Mouse (Mus musculus): Measurements from ENCODE around the gene Mipol1. TPM values are rescaled to one million over a fixed set of nuclear protein-coding genes. Genes with fewer than 3 reads are reported as not detected.

The Mipol1 gene
- polyA plus RNA-seq, 1 experiment from 2014 or later: 4.0 TPM

DNA sequence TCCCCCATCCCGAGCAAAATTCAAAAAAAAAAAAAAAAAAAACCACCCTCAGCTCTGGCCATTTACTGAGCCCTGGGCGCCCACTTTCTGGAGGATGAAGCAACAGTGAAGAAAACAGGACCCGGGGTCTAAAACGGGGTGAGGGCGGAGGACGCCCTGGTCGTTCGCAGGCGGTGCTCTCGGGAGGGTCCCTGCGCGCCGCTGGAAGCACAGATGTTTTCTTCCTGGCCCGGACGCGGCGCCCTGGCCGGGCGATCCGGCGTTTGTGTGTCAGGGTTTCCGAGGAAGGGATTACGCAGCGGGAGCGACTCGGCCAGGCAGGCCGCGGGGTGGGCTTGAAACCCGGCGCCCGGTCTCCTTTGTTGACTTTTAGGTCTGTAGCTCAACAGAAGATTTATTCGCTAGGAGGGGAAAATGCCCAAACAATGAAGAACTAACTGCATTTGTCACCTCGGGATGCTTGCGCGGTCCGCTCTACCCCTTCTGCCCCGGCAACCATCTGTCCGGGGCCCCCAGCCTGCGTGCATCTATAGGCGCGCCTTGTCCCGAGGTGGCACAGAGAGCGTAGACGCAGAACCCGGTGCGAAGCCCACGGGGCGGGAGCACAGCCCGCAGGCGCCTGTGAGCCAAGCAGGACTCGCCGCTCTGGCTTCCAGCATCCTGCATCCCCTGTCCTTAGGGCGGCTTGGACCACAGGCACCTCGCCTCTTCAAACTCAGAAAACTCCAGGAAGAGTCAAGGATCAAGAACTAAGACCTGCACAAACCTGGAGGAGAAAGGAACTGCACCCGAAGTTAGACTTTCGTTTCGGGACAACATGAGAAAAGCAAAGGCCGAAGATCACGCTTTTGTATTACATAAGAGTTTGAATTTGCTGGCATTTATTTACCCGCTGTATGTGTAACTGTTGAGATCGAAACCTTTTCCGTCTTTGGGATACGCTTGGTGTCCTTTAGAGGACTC lies 308.6 kb downstream of the Mipol1 start:
- Histone ChIP-seq H3K4me2 (replicated peaks; ENCODE audit: low read depth) (peak overlapping the region; percentile 74), H3K9me3 (ENCODE audit: control insufficient read depth) (no peaks in the 10 kb centered on the region), H3K27ac (ENCODE audit: low read depth, low read length) (peak overlapping the region; percentile 90), H3K36me3 (ENCODE audit: control insufficient read depth, insufficient read depth) (no peaks in the 10 kb centered on the region; the same call in 1 of the 2 replicates), H3K4me3 (ENCODE audit: low read depth, low read length) (peak overlapping the region; percentile 55), H3K4me1 (replicated peaks; ENCODE audit: control insufficient read depth, insufficient read depth, low read length) (no peaks in the 10 kb centered on the region), H3K27me3 (replicated peaks; ENCODE audit: control insufficient read depth, insufficient read depth, low read length) (peaks cover 47% of the 10 kb centered on the region), H3K9ac (ENCODE audit: low read depth, low read length) (peak overlapping the region; percentile 71)
- peak; percentile 34 for ATAC-seq
- 1% methylated on average over 63 of the region's 63 CpGs for WGBS
- TF ChIP-seq CTCF (IDR thresholded peaks at IDR 0.05; ENCODE audit: low read depth): 0 out of 2 replicates have a peak, but pooled peaks have one; percentile 19

DNA sequence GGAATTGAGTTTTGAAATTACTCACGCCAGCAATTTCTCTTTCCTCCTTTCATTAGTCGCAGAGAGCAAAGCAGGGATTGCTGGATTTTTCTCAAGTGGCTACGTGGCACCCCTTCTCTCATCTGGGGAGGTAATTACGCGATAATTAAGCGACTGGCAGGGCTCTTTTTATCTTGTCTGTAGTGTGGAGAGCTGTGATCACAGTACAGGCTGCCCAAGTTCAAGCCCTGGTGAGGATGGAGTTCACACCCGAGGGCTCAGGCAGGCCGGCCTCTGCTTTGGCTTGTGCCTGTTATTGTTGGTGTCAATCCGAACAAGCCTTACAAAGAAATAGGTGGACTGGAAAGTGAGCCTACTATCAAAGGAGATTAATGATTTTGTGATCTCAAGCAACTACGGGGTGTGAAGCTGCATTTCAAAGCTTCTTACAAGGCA lies 309.3 kb downstream of the Mipol1 start:
- peak overlapping the region; percentile 71 for H3K9ac ChIP-seq (ENCODE audit: low read depth, low read length)

DNA sequence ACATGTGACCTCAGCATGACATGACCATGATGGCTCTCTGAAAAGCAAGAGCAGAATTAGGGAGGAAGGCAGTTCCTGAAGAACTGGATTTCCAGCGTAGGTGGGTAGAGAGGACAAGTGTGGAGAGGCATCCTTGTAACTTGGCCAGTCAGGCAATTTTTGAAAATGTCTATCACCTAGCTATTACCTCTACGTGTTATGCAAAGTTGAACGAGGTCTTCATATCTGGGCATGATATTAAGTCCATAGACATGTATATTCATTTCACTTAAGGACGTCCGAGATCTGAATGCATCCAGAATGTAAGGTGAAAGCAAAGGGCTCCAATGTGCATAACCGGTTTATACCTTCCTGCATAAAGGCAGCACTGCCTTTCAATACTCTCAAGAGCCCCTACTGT lies 310.9 kb downstream of the Mipol1 start:
- no peak for ATAC-seq
- H3K27ac ChIP-seq (ENCODE audit: low read depth, low read length): no peak overlapping the region
- H3K9me3 ChIP-seq (ENCODE audit: control insufficient read depth): no peaks in the 10 kb centered on the region
- peak overlapping the region; percentile 70 for H3K4me3 ChIP-seq (ENCODE audit: low read depth, low read length)
- TF ChIP-seq CTCF (IDR thresholded peaks at IDR 0.05; ENCODE audit: low read depth): no peak
- H3K4me1 ChIP-seq (replicated peaks; ENCODE audit: control insufficient read depth, insufficient read depth, low read length): no peaks in the 10 kb centered on the region
- H3K36me3 ChIP-seq (ENCODE audit: control insufficient read depth, insufficient read depth): no peaks in the 10 kb centered on the region; the same call in 1 of the 2 replicates
- H3K27me3 ChIP-seq (replicated peaks; ENCODE audit: control insufficient read depth, insufficient read depth, low read length): peaks cover 38% of the 10 kb centered on the region
- WGBS: 6% methylated on average over 6 of the region's 6 CpGs
- no peak overlapping the region for H3K9ac ChIP-seq (ENCODE audit: low read depth, low read length)
- H3K4me2 ChIP-seq (replicated peaks; ENCODE audit: low read depth): peak overlapping the region; percentile 84

More for the DNA sequence above, 309.3 kb downstream of the Mipol1 start:
- ATAC-seq: no peak
- no peak for TF ChIP-seq CTCF (IDR thresholded peaks at IDR 0.05; ENCODE audit: low read depth)
- Histone ChIP-seq H3K4me3 (ENCODE audit: low read depth, low read length) (peak overlapping the region; percentile 55), H3K4me1 (replicated peaks; ENCODE audit: control insufficient read depth, insufficient read depth, low read length) (no peaks in the 10 kb centered on the region), H3K27me3 (replicated peaks; ENCODE audit: control insufficient read depth, insufficient read depth, low read length) (peaks cover 43% of the 10 kb centered on the region), H3K27ac (ENCODE audit: low read depth, low read length) (peak overlapping the region; percentile 90), H3K9me3 (ENCODE audit: control insufficient read depth) (no peaks in the 10 kb centered on the region), H3K36me3 (ENCODE audit: control insufficient read depth, insufficient read depth) (no peaks in the 10 kb centered on the region; the same call in 1 of the 2 replicates), H3K4me2 (replicated peaks; ENCODE audit: low read depth) (peak overlapping the region; percentile 74)
- WGBS: under 1% methylated on average over 10 of the region's 10 CpGs

DNA sequence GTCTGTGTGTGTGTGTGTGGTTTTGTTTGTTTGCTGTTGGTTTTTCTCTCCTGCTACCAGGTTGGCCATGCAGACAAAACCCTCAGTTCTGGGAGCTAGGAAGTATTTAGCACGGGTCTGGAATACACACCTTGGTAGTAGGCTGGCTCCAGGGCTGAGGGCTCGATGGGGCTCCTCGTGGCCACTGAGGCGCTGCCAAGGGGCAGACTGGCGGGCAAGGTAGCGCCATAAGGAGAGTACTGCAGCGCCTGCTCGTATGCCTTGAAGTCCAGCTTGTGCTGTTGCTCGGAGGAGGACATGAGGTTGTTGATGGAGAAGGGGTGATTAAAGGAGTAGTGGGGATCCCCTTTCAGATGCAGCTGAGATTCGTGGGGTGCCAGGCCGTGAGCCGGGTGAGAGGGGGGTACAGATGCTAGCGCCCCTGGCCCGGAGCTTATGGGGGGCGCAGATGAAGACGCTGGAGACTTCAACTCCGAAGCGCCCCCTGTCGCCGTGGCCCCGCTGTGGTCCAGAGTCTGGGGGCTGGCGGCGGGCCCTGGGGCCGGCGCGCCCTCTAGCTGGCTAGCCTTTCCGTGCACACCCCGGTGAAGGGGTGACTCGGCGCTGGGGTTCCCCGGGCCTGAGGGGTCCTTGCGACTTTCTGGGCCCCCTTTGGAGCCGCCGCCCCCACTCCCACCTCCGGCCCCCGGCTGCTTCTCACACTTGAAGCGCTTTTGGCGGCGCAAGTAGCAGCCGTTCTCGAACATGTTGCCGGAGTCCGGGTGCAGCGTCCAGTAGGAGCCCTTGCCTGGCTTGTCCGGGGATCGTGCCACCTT lies 311.9 kb downstream of the Mipol1 start:
- H3K4me2 ChIP-seq (replicated peaks; ENCODE audit: low read depth): peak overlapping the region; percentile 84
- peak; percentile 70 for TF ChIP-seq CTCF (IDR thresholded peaks at IDR 0.05; ENCODE audit: low read depth)

DNA sequence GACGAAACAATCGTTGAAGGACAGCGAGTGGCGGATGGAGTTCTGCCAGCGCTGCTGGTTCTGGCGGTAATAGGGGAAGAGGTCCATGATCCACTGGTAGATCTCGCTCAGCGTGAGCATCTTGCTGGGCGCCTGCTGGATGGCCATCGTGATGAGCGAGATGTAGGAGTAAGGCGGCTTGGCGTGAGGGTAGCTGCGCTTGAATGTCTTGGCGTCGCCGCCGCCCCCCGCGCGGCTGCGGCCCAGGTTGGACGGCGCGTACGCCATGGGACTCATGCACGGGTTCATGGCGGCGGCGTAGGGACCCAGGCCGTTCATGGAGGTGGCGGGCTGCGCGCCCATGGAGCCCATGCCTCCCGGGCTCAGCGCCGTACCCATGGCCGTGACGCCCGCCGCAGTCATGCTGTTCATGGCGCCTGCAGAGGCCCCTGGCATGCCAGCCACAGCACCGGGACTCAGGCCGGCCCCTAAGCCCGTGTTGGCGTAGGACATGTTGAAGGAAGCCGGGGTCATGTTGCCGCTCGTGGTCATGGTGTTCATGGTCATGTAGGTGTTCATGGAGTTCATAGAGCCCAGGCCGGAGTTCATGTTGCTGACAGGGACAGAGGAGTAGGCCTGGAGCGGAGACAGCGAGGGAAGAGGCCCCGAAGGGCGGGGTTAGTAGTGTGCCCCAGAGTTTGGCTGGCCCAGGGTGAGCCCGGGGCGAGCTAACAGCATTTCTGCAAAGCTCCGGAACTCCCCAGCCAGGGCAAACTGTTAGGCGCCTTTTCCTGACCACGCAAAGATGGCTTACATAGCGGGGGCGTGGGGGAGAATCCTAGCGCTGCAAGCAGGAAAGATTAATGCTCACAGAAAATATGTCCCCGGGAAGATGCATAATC lies 312.8 kb downstream of the Mipol1 start:
- Histone ChIP-seq H3K4me1 (replicated peaks; ENCODE audit: control insufficient read depth, insufficient read depth, low read length) (no peaks in the 10 kb centered on the region), H3K9me3 (ENCODE audit: control insufficient read depth) (no peaks in the 10 kb centered on the region), H3K4me3 (ENCODE audit: low read depth, low read length) (peak overlapping the region; percentile 70), H3K27ac (ENCODE audit: low read depth, low read length) (peak overlapping the region; percentile 57), H3K27me3 (replicated peaks; ENCODE audit: control insufficient read depth, insufficient read depth, low read length) (peaks cover 38% of the 10 kb centered on the region), H3K36me3 (ENCODE audit: control insufficient read depth, insufficient read depth) (no peaks in the 10 kb centered on the region; the same call in 1 of the 2 replicates), H3K9ac (ENCODE audit: low read depth, low read length) (peak overlapping the region; percentile 52), H3K4me2 (replicated peaks; ENCODE audit: low read depth) (peak overlapping the region; percentile 84)
- no peak for TF ChIP-seq CTCF (IDR thresholded peaks at IDR 0.05; ENCODE audit: low read depth)
- 2% methylated on average over 63 of the region's 63 CpGs for WGBS
- no peak for ATAC-seq

More for the DNA sequence above, 311.9 kb downstream of the Mipol1 start:
- no peaks in the 10 kb centered on the region for H3K9me3 ChIP-seq (ENCODE audit: control insufficient read depth)
- peak overlapping the region; percentile 57 for H3K27ac ChIP-seq (ENCODE audit: low read depth, low read length)
- H3K4me1 ChIP-seq (replicated peaks; ENCODE audit: control insufficient read depth, insufficient read depth, low read length): no peaks in the 10 kb centered on the region
- peak overlapping the region; percentile 70 for H3K4me3 ChIP-seq (ENCODE audit: low read depth, low read length)
- no peaks in the 10 kb centered on the region; the same call in 1 of the 2 replicates for H3K36me3 ChIP-seq (ENCODE audit: control insufficient read depth, insufficient read depth)
- 1% methylated on average over 39 of the region's 46 CpGs for WGBS
- H3K9ac ChIP-seq (ENCODE audit: low read depth, low read length): peak overlapping the region; percentile 52
- H3K27me3 ChIP-seq (replicated peaks; ENCODE audit: control insufficient read depth, insufficient read depth, low read length): peaks cover 37% of the 10 kb centered on the region
- ATAC-seq: no peak

All from intestine, postnatal 0 days (tissue).